Mouse (Mus musculus) stomach, embryonic 16.5 days (tissue): ENCODE results near the gene Ralgds. TPM values are rescaled to one million over a fixed set of nuclear protein-coding genes. Genes with fewer than 3 reads are reported as not detected.
"Not testable (repeated sequence)": the region's sequence is repeated elsewhere in the genome, so short reads cannot be mapped to it uniquely, and the experiment has no call there.

Source experiments
- ATAC-seq: fragments of 200-750 bp; cut with Nextera tagmentation; 2 replicates; pipeline ENCODE4 v1.8.0; 2017; ENCODE audit warnings: moderate number of reproducible peaks, moderate TSS enrichment; ENCODE audit not compliant: insufficient read depth, low FRiP score
- H3K27ac ChIP-seq: fragments of 300-500 bp; sonication (generic); 2 replicates; pipeline ENCODE4 v1.5.1; 2014; ENCODE audit warnings: low read length
- H3K27me3 ChIP-seq: fragments of 300-500 bp; sonication (generic); 2 replicates; pipeline ENCODE4 v1.6.1; 2014; ENCODE audit warnings: low read length, control low read depth, mixed read lengths; ENCODE audit not compliant: control insufficient read depth, insufficient read depth
- H3K36me3 ChIP-seq: fragments of 300-500 bp; sonication (generic); 2 replicates; pipeline ENCODE4 v1.6.1; 2014; ENCODE audit warnings: low read length; ENCODE audit not compliant: control insufficient read depth, insufficient read depth
- H3K4me1 ChIP-seq: fragments of 300-500 bp; sonication (generic); 2 replicates; pipeline ENCODE4 v1.6.1; 2014; ENCODE audit warnings: low read length, control low read depth, mixed read lengths; ENCODE audit not compliant: control insufficient read depth, insufficient read depth
- H3K4me2 ChIP-seq: fragments of 300-500 bp; sonication (generic); 2 replicates; pipeline ENCODE4 v1.6.1; 2014; ENCODE audit warnings: low read depth, low read length, mixed read lengths
- H3K4me3 ChIP-seq: fragments of 300-500 bp; sonication (generic); replicated peaks from 2 replicates; pipeline ENCODE4 v1.5.1; 2014; ENCODE audit warnings: mild to moderate bottlenecking, low read length
- H3K9ac ChIP-seq: fragments of 300-500 bp; sonication (generic); 2 replicates; pipeline ENCODE4 v1.6.1; 2014; ENCODE audit warnings: low read length
- H3K9me3 ChIP-seq: fragments of 300-500 bp; sonication (generic); replicated peaks from 2 replicates; pipeline ENCODE4 v1.6.1; 2016; ENCODE audit warnings: low read length, control low read depth; ENCODE audit not compliant: control insufficient read depth
- WGBS: fragments of 180-500 bp; shearing (Covaris S2); extraction: QIAGEN DNeasy Blood & Tissue Kit; methylation state at CpG from one replicate; pipeline ENCODE4 v1.1.7; 2014; 5-methylcytosine and 5-hydroxymethylcytosine counted together
- polyA plus RNA-seq: library from polyadenylated mRNA; unstranded; fragments of >200 nt; fragmentation: Nextera tagmentation; extraction: Ambion mirVana; gene quantifications from 2 replicates; pipeline ENCODE4 v1.2.1, GENCODE M21; 2015

Gene Ralgds
- polyA plus RNA-seq, 1 experiment from 2014 or later, result 28.2 TPM

DNA sequence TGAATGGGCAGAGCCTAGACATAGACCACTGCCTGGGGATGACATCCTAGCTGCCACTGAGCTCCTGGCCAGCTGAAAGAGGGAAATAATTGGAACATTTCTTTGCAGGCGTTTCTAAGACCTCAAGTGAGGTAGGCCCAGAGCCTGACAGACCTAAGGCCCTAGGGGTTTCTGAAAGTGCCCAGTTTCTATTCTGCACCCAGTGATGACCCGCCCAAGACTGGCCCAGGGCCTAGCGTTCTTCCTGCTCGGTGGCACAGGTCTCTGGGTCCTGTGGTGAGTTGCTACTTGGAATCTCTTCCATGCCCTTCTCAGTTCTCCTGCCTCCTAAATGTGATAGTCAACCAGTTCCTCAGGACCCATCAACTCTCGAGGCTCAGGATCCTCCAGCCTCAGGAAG is 15.4 kb upstream of the Ralgds start:
- Histone ChIP-seq H3K4me1 (peaks cover 16% of the 10 kb centered on the region), H3K4me2 (peak overlapping the region; percentile 34), H3K4me3 (peak overlapping the region; percentile 30; the same call in 1 of the 2 replicates), H3K27ac (no peak overlapping the region), H3K27me3 (no peaks in the 10 kb centered on the region), H3K9me3 (no peaks in the 10 kb centered on the region), H3K9ac (no peak overlapping the region), H3K36me3 (no peaks in the 10 kb centered on the region)
- 87% methylated on average over 5 of the region's 5 CpGs for WGBS
- no peak for ATAC-seq

DNA sequence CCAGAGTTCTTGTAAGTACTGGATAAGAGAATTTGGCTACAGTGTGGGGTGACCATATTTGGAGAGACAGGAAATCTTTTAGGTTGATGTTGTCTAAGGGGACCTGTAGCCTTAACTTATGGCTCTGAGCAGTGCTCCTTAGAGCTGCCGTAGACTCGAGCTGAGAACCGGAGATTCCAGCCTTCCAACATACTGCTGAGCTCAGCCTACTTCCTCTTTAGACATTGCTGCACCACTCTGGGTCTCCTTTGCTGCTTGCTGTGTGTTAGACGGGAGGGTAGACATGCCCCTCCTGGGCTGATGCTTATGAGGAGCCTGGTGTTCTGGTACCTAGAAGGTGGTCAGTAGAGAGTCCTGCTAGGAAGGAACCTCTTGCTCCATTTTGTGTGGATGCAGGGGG is 14.5 kb upstream of the Ralgds start:
- no peaks in the 10 kb centered on the region for H3K27me3 ChIP-seq
- no peak overlapping the region for H3K4me3 ChIP-seq
- ATAC-seq, result no peak
- no peak overlapping the region for H3K27ac ChIP-seq
- no peak overlapping the region for H3K4me2 ChIP-seq
- WGBS, result 74% methylated on average over 4 of the region's 4 CpGs
- no peaks in the 10 kb centered on the region for H3K9me3 ChIP-seq
- H3K9ac ChIP-seq, result no peak overlapping the region
- H3K4me1 ChIP-seq, result peaks cover 16% of the 10 kb centered on the region
- H3K36me3 ChIP-seq, result no peaks in the 10 kb centered on the region

DNA sequence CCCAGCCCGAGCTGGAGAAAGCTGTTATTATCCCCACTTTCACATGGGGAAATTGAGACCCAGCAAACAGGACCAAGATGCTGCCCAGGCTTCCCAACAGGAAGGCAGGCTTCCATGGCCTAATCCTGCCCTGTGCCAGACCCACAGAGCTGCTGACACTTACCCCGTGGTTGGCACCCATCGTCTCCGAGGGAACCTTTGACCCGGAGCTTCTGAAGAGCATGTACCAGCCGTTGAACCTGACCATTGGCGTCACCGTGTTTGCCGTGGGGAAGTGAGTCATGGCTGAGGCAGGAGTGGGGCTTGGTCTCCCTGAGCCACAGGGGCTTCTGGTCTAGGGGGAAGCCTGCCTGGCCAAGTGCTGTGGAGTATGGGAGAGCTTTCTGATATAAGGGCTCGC is 9.9 kb upstream of the Ralgds start:
- 74% methylated on average over 10 of the region's 10 CpGs for WGBS
- Histone ChIP-seq H3K4me1 (no peaks in the 10 kb centered on the region), H3K9me3 (no peaks in the 10 kb centered on the region), H3K4me3 (no peak overlapping the region), H3K27ac (no peak overlapping the region), H3K4me2 (no peak overlapping the region), H3K27me3 (no peaks in the 10 kb centered on the region), H3K36me3 (no peaks in the 10 kb centered on the region), H3K9ac (no peak overlapping the region)
- no peak for ATAC-seq

DNA sequence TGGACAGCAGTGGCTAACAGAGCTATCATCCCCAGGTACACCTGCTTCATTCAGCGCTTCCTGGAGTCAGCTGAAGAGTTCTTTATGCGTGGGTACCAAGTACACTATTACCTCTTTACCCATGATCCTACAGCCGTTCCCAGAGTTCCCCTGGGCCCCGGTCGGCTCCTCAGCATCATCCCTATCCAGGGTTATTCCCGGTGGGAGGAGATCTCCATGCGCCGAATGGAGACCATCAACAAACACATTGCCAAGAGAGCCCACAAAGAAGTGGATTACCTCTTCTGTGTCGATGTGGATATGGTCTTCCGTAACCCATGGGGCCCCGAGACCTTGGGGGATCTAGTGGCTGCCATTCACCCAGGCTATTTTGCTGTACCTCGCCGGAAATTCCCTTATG is 8.2 kb upstream of the Ralgds start:
- Histone ChIP-seq H3K4me2 (no peak overlapping the region), H3K9ac (no peak overlapping the region), H3K27ac (no peak overlapping the region), H3K4me1 (no peaks in the 10 kb centered on the region), H3K36me3 (no peaks in the 10 kb centered on the region), H3K27me3 (no peaks in the 10 kb centered on the region), H3K9me3 (no peaks in the 10 kb centered on the region), H3K4me3 (no peak overlapping the region)
- 89% methylated on average over 13 of the region's 13 CpGs for WGBS
- no peak for ATAC-seq

DNA sequence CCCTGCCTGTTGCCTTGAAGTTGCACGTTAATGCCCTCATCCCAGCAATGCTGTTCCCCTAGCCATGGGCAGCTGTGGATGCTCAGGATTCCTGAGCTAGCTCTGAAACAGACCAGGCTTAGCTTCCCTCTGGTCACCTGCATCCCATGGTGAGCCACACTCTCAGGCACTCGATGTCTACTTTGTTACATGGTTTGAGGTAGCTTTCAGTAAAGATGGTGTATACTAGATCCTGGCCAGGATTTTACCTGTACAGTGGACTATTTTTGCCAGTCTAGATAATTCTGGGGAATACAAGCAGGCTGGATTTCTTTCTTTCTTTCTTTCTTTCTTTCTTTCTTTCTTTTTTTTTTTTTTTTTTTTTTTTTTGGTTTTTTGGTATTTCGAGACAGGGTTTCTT is 7.1 kb upstream of the Ralgds start, which contains the start of gene Gm10134:
TSS of gene Gm10134 (plus strand) at position 301 of the 400 bp plus-strand sequence.
- no peak within 1 kb of the TSS for H3K27ac ChIP-seq
- no peak within 1 kb of the TSS for H3K4me2 ChIP-seq
- H3K4me3 ChIP-seq, result no peak within 1 kb of the TSS
- no peaks in the 10 kb centered on the region for H3K27me3 ChIP-seq
- ATAC-seq, result no peak
- 65% methylated on average over 3 of the region's 3 CpGs for WGBS
- no peaks in the 10 kb centered on the region for H3K4me1 ChIP-seq
- no peaks in the 10 kb centered on the region for H3K36me3 ChIP-seq
- H3K9me3 ChIP-seq, result no peaks in the 10 kb centered on the region
- no peak within 1 kb of the TSS for H3K9ac ChIP-seq

DNA sequence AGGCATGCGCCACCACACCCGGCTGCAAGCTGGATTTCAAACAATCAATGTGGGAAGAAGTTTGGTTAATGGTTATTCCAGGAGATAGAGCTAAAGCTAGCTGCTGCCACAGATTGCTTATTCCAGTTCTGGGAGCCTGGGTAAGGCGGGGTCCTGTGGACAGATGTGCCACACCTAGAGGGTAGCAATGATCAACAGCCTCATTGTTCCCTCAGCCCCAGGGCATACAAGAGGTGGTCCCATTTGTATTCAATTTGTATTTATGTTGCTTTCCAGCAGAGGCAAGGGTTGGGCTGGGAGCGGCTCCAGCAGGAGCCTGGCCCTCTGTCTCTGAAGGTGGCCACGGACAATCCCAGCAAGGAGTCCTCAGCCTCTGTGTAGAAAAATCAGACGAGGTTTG is 6.6 kb upstream of the Ralgds start:
- no peak overlapping the region for H3K4me3 ChIP-seq
- no peak for ATAC-seq
- 82% methylated on average over 6 of the region's 6 CpGs for WGBS

DNA sequence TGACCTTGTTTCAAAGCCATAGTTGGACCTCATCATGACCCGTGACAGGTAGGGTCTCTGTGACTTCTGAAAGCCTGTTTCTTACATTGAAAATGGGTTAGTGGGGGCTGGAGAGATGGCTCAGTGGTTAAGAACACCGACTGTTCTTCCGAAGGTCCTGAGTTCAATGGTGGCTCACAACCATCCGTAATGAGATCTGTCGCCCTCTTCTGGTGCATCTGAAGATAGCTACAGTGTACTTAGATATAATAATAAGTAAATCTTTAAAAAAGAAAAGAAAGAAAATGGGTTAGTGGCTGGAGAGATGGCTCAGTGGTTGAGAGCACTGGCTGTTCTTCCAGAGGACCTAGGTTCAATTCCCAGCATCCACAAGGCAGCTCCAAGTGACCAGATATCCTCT is 1.3 kb upstream of the Ralgds start:
- not testable (repeated sequence) for H3K9me3 ChIP-seq, H3K36me3 ChIP-seq, H3K4me2 ChIP-seq, H3K27me3 ChIP-seq, H3K27ac ChIP-seq, H3K4me3 ChIP-seq, ATAC-seq, H3K4me1 ChIP-seq, H3K9ac ChIP-seq
- 54% methylated on average over 5 of the region's 5 CpGs for WGBS

More for the DNA sequence above, 6.6 kb upstream of the Ralgds start:
- no peak overlapping the region for H3K27ac ChIP-seq
- no peak overlapping the region for H3K9ac ChIP-seq
- H3K27me3 ChIP-seq, result no peaks in the 10 kb centered on the region
- no peak overlapping the region for H3K4me2 ChIP-seq
- H3K4me1 ChIP-seq, result no peaks in the 10 kb centered on the region
- no peaks in the 10 kb centered on the region for H3K9me3 ChIP-seq
- H3K36me3 ChIP-seq, result no peaks in the 10 kb centered on the region

DNA sequence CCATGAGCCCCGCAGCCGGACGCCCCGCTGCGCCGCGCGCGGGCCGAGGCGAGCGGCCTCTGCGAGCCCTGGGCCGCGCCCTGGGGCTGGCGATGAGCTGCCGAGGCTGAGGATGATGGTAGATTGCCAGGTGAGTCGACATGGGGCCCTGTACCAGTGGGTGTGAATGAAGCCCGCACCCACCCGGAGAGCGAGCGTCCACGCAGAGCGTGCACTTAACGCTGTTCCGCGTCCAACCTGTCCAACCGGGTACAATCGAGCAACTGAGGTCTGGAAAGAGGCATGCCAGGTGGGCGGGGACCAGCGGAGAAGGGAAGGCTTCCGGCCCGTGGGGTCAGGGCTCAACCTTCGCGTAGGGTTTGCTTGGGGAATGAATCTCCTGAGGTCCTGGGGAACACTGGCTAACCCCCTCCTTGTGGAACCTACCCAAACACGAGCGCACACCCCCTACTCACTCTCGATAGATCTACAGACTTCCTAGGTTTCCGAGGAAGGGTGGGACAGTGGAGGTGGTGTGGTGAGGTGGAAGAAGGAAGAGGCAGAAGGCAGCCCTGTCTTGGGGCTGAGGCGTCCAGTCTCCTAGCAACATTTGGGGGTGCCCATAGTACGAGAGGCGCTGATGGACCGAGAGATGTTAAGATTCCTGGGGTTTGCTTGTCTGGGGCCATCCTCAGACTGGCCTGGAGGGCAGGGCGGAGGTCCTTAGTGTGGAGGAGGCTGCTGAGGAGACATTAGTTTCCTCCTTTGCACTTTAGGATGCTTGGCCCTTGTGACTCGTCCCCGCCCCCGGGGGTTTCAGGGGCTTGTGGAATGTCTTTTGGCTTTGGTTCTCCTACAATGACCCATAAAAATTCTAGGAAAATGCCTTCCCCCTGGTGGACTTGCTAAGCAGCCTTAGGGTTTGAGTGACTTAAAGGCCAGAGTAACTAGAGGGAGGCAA is 776 bp downstream of the Ralgds start:
- 5% methylated on average over 47 of the region's 47 CpGs for WGBS
- H3K27me3 ChIP-seq, result no peaks in the 10 kb centered on the region
- peaks cover 16% of the 10 kb centered on the region for H3K4me1 ChIP-seq
- H3K9ac ChIP-seq, result peak overlapping the region; percentile 90
- ATAC-seq, result peak; percentile 30; the same call in 1 of the 2 replicates
- peak overlapping the region; percentile 94 for H3K4me2 ChIP-seq
- H3K9me3 ChIP-seq, result no peaks in the 10 kb centered on the region
- peak overlapping the region; percentile 73 for H3K4me3 ChIP-seq
- H3K36me3 ChIP-seq, result no peaks in the 10 kb centered on the region
- H3K27ac ChIP-seq, result peak overlapping the region; percentile 84

DNA sequence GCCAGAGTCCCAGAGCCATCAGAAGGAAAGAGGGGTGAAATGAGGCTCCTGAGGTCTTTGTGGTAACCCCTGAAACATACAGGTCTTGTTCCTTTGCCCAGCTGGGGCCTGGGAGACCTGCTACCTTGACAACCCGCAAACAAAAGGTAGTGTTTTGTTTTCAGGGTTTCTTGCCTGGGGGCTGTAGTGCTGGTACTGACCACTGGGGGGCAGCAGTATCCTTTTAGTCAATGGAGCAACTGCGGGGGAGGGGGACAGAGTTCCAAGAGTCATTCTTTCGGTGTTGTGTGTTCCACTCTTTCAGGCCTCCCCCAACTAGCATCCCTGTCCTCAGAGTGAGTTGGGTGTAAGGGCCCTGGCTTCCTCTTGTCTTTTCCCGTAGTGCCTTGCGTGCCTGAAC is 1.6 kb downstream of the Ralgds start:
- ATAC-seq, result no peak
- Histone ChIP-seq H3K4me3 (peak overlapping the region; percentile 73), H3K4me1 (peaks cover 16% of the 10 kb centered on the region), H3K9me3 (no peaks in the 10 kb centered on the region), H3K27me3 (no peaks in the 10 kb centered on the region), H3K27ac (no peak overlapping the region), H3K36me3 (no peaks in the 10 kb centered on the region), H3K9ac (peak overlapping the region; percentile 90), H3K4me2 (peak overlapping the region; percentile 94)
- WGBS, result 22% methylated on average over 5 of the region's 5 CpGs
